In genomic region chr10:80431570-80432386, GRCm38 (mm10) we compare ENCODE assay signal across 8 mouse cellular contexts. TPM values are rescaled to one million over a fixed set of nuclear protein-coding genes. Genes with fewer than 3 reads are reported as not detected.
DNase-seq lines count a peak whose midpoint lies in the region; ATAC-seq and TF ChIP-seq lines count a peak whose summit lies in the region.

No protein-coding gene starts in this region.

- peaks cover 22% of the 10 kb centered on the region for H3K36me3 ChIP-seq in hindbrain, embryonic 11.5 days (ENCODE audit: control insufficient read depth, insufficient read depth, low read length)
- H3K36me3 ChIP-seq in midbrain, embryonic 14.5 days (ENCODE audit: control insufficient read depth, insufficient read depth, low read length): peaks cover 41% of the 10 kb centered on the region

- ATAC-seq in hindbrain, embryonic 11.5 days (ENCODE audit: low FRiP score): no peak
- no peak for ATAC-seq in midbrain, embryonic 14.5 days (ENCODE audit: low FRiP score, low TSS enrichment)
- no peak for ATAC-seq in activated CD4-positive, CD25-positive, alpha-beta regulatory T cell, adult 4 months
- no peak for ATAC-seq in inflammation-experienced regulatory T-cells, adult 6 months

- H3K27ac ChIP-seq in bone marrow macrophage, adult 2 months (ENCODE audit: insufficient read depth, low read depth, low read length): no peak overlapping the region
- H3K27ac ChIP-seq in hindbrain, embryonic 11.5 days (ENCODE audit: low read depth, low read length): peak overlapping the region; percentile 84; the same call in 1 of the 2 replicates
- peak overlapping the region; percentile 49; the same call in 1 of the 2 replicates for H3K27ac ChIP-seq in midbrain, embryonic 14.5 days (replicated peaks; ENCODE audit: low read depth, low read length)

- H3K4me3 ChIP-seq in bone marrow macrophage, adult 2 months (ENCODE audit: insufficient read depth, low read length): peak overlapping the region; percentile 95; the same call in 1 of the 2 replicates
- H3K4me3 ChIP-seq in hindbrain, embryonic 11.5 days (ENCODE audit: low read depth, low read length): peak overlapping the region; percentile 98
- peak overlapping the region; percentile 97 for H3K4me3 ChIP-seq in midbrain, embryonic 14.5 days (replicated peaks; ENCODE audit: low read depth, low read length)

- 0 out of 2 replicates have a peak, but pooled peaks cover 2% of the 10 kb centered on the region for H3K27me3 ChIP-seq in hindbrain, embryonic 11.5 days (ENCODE audit: control insufficient read depth, insufficient read depth, low read length)
- H3K27me3 ChIP-seq in midbrain, embryonic 14.5 days (ENCODE audit: control insufficient read depth, insufficient read depth, low read length): no peaks in the 10 kb centered on the region

- DNase-seq in kidney, postnatal 10 days: peak; percentile 59
- no peak for DNase-seq in kidney, adult 8-10 months
- DNase-seq in hindbrain, embryonic 11.5 days (ENCODE audit: low spot score): no peak
- DNase-seq in midbrain, embryonic 14.5 days: no peak
- no peak for DNase-seq in left cerebral cortex, adult 18-20 months (ENCODE audit: low spot score in 2 of 2)

- WGBS in hindbrain, embryonic 11.5 days: 21% methylated on average over 16 of the region's 16 CpGs
- 14% methylated on average over 16 of the region's 16 CpGs for WGBS in midbrain, embryonic 14.5 days

- TF ChIP-seq CTCF in bone marrow macrophage, adult 2 months (IDR thresholded peaks at IDR 0.05; ENCODE audit: low read depth, low read length): no peak

- H3K9me3 ChIP-seq in hindbrain, embryonic 11.5 days (ENCODE audit: control insufficient read depth, low read length): no peaks in the 10 kb centered on the region
- H3K9me3 ChIP-seq in midbrain, embryonic 14.5 days (ENCODE audit: control insufficient read depth, low read length): no peaks in the 10 kb centered on the region

- H3K4me2 ChIP-seq in hindbrain, embryonic 11.5 days (replicated peaks; ENCODE audit: low read depth, low read length): peak overlapping the region; percentile 74
- peak overlapping the region; percentile 79 for H3K4me2 ChIP-seq in midbrain, embryonic 14.5 days (ENCODE audit: low read length)

- H3K4me1 ChIP-seq in bone marrow macrophage, adult 2 months (ENCODE audit: control insufficient read depth, insufficient read depth, low read length): peaks cover 3% of the 10 kb centered on the region
- H3K4me1 ChIP-seq in hindbrain, embryonic 11.5 days (replicated peaks; ENCODE audit: control insufficient read depth, insufficient read depth, low read length): 0 out of 2 replicates have a peak, but pooled peaks cover 2% of the 10 kb centered on the region
- H3K4me1 ChIP-seq in midbrain, embryonic 14.5 days (ENCODE audit: control insufficient read depth, insufficient read depth, low read length): peaks cover 14% of the 10 kb centered on the region

- H3K9ac ChIP-seq in hindbrain, embryonic 11.5 days (ENCODE audit: low read depth, low read length): peak overlapping the region; percentile 99
- H3K9ac ChIP-seq in midbrain, embryonic 14.5 days (replicated peaks; ENCODE audit: low read length): peak overlapping the region; percentile 90

- TF ChIP-seq POLR2A in bone marrow macrophage, adult 2 months (IDR thresholded peaks at IDR 0.05; ENCODE audit: borderline replicate concordance, low read depth, low read length): no peak

RNA-seq across cellular contexts. Expression of gene Tcf3, which starts 1.7 kb away (rescaled TPM):
- polyA plus RNA-seq in bone marrow macrophage, adult 2 months (2012; ENCODE audit: insufficient read depth, insufficient read length, missing spikeins): 25.5 and 27.4 TPM in 2 replicates
- polyA plus RNA-seq in hindbrain, embryonic 11.5 days (2014; fragmentation: Nextera tagmentation; extraction: Ambion mirVana): 110 and 130 TPM in 2 replicates
- polyA plus RNA-seq in midbrain, embryonic 14.5 days (2014; fragmentation: Nextera tagmentation; extraction: Ambion mirVana): 49.8 and 60.4 TPM in 2 replicates
- 10 to 100 TPM in 1 of 2 experiments, 1 to 10 TPM in 1; 9.3 to 10.7 TPM for polyA plus RNA-seq in activated CD4-positive, CD25-positive, alpha-beta regulatory T cell, adult 4 months (2017; shearing (Covaris generic))
- 10 to 100 TPM; 25.4 to 29.8 TPM for total RNA-seq in left cerebral cortex, adult 18-20 months (2021)
- 1 to 10 TPM; 6.7 to 8.2 (median 7.9) TPM for polyA plus RNA-seq in inflammation-experienced regulatory T-cells, adult 6 months (2017; shearing (Covaris generic))

RNA-seq across cellular contexts. Expression of gene Uqcr11, which starts 25.1 kb away (rescaled TPM):
- polyA plus RNA-seq in bone marrow macrophage, adult 2 months (2012; ENCODE audit: insufficient read depth, insufficient read length, missing spikeins): 175 and 193 TPM in 2 replicates
- polyA plus RNA-seq in hindbrain, embryonic 11.5 days (2014; fragmentation: Nextera tagmentation; extraction: Ambion mirVana): 466 and 480 TPM in 2 replicates
- polyA plus RNA-seq in midbrain, embryonic 14.5 days (2014; fragmentation: Nextera tagmentation; extraction: Ambion mirVana): 532 and 742 TPM in 2 replicates
- 100 to 1,000 TPM; 327 to 363 TPM for polyA plus RNA-seq in activated CD4-positive, CD25-positive, alpha-beta regulatory T cell, adult 4 months (2017; shearing (Covaris generic))
- 100 to 1,000 TPM; 383 to 388 TPM for total RNA-seq in left cerebral cortex, adult 18-20 months (2021)
- 100 to 1,000 TPM; 289 to 335 (median 330) TPM for polyA plus RNA-seq in inflammation-experienced regulatory T-cells, adult 6 months (2017; shearing (Covaris generic))

RNA-seq across cellular contexts. Expression of gene Mbd3, which starts 32.4 kb away (rescaled TPM):
- polyA plus RNA-seq in bone marrow macrophage, adult 2 months (2012; ENCODE audit: insufficient read depth, insufficient read length, missing spikeins): 55.6 and 58.2 TPM in 2 replicates
- 227 and 240 TPM in 2 replicates for polyA plus RNA-seq in hindbrain, embryonic 11.5 days (2014; fragmentation: Nextera tagmentation; extraction: Ambion mirVana)
- 166 and 208 TPM in 2 replicates for polyA plus RNA-seq in midbrain, embryonic 14.5 days (2014; fragmentation: Nextera tagmentation; extraction: Ambion mirVana)
- polyA plus RNA-seq in activated CD4-positive, CD25-positive, alpha-beta regulatory T cell, adult 4 months (2017; shearing (Covaris generic)): 10 to 100 TPM; 23.6 to 32.0 TPM
- total RNA-seq in left cerebral cortex, adult 18-20 months (2021): 100 to 1,000 TPM; 143 to 166 TPM
- 10 to 100 TPM; 19.2 to 30.4 (median 25.9) TPM for polyA plus RNA-seq in inflammation-experienced regulatory T-cells, adult 6 months (2017; shearing (Covaris generic))

RNA-seq across cellular contexts. Expression of gene Mex3d, which starts 44.3 kb away (rescaled TPM):
- 5.8 and 8.3 TPM in 2 replicates for polyA plus RNA-seq in bone marrow macrophage, adult 2 months (2012; ENCODE audit: insufficient read depth, insufficient read length, missing spikeins)
- polyA plus RNA-seq in hindbrain, embryonic 11.5 days (2014; fragmentation: Nextera tagmentation; extraction: Ambion mirVana): 13.4 and 14.7 TPM in 2 replicates
- 17.3 and 28.2 TPM in 2 replicates for polyA plus RNA-seq in midbrain, embryonic 14.5 days (2014; fragmentation: Nextera tagmentation; extraction: Ambion mirVana)
- 1 to 10 TPM in 1 of 2 experiments, under 1 TPM in 1; 0.62 to 1.2 TPM for polyA plus RNA-seq in activated CD4-positive, CD25-positive, alpha-beta regulatory T cell, adult 4 months (2017; shearing (Covaris generic))
- total RNA-seq in left cerebral cortex, adult 18-20 months (2021): 10 to 100 TPM; 20.1 to 20.7 TPM
- polyA plus RNA-seq in inflammation-experienced regulatory T-cells, adult 6 months (2017; shearing (Covaris generic)): 1 to 10 TPM in 1 of 3 experiments, under 1 TPM in 2; 0.79 to 1.3 (median 0.79) TPM
